Mouse (Mus musculus): ENCODE results near the gene Rbm19.

- TF ChIP-seq CTCF (IDR thresholded peaks at IDR 0.05; ENCODE audit: control insufficient read depth, insufficient read depth, insufficient read length) = no peak
- no peak for TF ChIP-seq USF1 (IDR thresholded peaks at IDR 0.05; ENCODE audit: low read depth)
- no peak for TF ChIP-seq MAX (IDR thresholded peaks at IDR 0.05)
- no peak for TF ChIP-seq CEBPB (IDR thresholded peaks at IDR 0.05; ENCODE audit: low read depth)
- no peak for TF ChIP-seq MYOG (IDR thresholded peaks at IDR 0.05; ENCODE audit: control insufficient read depth, extremely low read depth, insufficient read length)
These were observed 13.5 kb downstream of the Rbm19 start for GRCm38 (mm10) chr5:120129761-120130160.
